Mouse (Mus musculus) retina, embryonic 14.5 days (tissue): ENCODE data around the gene Tas2r138.
"Not testable (repeated sequence)": the region's sequence is repeated elsewhere in the genome, so short reads cannot be mapped to it uniquely, and the experiment has no call there.

Source experiments
- DNase-seq: peaks from one replicate; pipeline ENCODE4 v3.0.0-alpha.2; 2015; ENCODE audit warnings: low spot score

Tas2r138 gene

DNA sequence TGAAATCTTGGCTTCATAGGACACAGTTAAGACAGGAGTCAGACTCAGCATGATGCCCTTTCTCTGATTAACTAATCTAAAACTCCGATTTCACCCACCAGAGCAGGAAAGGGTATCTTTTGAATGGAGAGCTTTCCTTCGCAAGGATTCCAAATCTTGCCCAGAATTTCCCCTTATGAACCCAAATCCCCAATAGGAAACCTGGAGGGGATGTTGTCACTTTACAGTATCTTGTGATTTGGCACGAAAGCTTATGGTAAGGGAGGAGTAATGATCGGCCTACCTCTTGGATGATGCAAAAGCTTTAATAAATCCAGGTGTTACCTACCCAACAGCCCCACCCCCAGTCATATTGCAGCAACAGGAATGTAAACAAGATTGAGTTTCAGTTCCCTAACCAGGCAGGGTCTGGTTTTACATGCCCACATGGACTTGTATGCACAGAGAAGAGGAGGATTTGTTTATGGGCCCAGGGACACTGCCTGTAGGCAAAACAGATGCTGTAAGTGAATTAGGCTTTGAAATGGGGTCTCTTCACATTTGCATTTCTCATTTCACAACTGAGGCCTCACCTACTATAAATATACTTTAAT lies at the start of gene Tas2r138:
TSS of gene Tas2r138 (minus strand) at position 51 of the 593 bp plus-strand sequence.
- no peak for DNase-seq

DNA sequence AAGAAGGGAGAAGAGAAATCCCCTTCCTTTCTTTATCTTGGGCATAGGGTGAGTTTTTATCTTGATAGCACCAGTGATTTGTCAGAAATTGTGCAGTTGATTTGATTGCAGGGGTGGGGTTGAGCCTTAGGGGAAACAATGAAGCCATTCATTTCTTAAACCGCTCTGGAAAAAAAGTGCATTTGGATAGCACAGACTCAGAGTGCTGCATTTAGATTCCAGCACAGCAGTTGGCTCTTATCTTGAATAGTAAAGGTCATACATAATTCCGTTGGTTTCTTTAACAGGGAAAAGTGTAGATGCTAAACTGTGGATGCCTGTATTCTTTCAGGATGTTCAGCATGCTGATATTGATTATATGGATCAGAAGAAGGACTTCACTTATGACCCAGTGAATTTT lies 47.8 kb upstream of the Tas2r138 start:
- no peak for DNase-seq

- DNase-seq: no peak
Measured at GRCm38 (mm10) chr6:40650953-40651352, 37.8 kb upstream of the Tas2r138 start.

DNA sequence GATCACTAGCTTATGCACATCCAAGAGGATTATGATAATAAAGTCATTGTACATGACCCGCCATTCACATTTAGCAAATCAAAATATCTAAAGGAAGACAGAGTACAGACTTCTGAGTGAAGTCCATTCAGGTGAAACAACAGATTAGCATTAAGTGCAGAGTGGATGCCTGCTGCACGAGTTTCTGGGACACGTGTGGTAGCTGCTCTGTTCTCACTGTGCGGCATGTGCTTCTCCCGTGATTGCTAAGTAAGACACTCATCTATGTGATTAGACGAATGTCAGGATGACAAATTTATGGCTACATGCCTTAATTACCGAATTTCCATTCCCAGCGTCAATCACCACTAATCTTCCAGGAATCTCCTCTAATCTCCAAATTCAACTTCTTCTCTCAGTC lies 32.6 kb upstream of the Tas2r138 start:
- no peak for DNase-seq

DNA sequence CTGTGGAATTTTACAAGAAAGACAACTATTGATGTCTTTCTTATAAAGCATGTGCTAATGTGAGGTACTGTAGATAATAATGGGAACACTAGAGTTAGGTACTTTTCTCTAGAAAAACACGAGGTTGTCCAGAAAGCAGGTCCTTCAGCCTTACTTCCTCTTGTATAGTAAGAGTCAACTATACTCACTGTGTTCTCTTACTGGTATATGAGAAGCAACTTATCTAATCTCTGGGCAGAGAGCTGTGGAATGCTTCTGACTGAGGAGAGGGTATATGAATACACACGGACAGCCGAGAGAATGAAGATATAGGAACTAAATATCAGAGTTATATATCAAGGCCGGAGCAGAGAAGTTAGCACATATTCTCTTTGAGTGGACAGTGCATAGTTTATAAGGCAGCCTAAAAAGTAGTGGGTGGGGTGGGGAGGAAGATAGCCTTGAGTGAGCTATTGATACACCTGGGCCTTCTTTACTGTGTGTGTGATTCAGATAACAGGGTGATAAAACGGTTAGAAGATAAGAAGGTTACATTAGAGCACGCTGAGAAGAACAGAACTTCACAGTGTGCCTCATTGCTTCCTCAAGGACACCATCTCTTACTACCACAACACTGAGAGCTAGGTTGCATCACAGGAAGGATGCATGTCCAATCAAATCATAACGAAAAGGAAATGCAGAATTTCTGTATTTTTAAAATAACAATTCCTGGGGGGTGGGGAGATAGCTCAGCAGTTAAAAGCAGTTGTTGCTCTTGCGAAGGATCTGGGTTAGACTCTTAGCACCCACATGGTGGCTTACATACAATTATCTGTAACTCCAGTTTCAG lies 27.8 kb upstream of the Tas2r138 start:
- DNase-seq: no peak

GRCm38 (mm10) chr6:40637755-40638154 lies 24.6 kb upstream of the Tas2r138 start:
- no peak for DNase-seq

DNA sequence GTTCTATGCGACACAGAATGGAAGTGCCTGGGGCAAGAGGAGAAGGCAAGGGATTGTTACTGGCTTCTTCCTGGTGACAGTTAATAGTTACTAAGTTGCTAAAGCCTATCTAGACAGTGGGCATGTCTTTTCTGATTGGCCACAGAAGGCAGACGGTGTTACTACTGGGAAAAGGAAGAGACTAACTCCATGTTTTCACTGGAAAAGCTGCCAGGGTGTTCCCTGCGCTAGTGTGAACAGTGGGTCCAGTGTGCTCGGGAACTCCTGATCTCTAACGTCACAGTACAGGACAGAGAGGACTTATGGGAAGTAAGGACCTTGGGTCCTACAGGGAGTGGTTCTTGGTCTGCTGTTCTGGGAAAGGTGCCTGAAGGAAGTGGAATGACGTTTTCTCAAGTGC lies 22.4 kb upstream of the Tas2r138 start:
- DNase-seq: no peak

DNA sequence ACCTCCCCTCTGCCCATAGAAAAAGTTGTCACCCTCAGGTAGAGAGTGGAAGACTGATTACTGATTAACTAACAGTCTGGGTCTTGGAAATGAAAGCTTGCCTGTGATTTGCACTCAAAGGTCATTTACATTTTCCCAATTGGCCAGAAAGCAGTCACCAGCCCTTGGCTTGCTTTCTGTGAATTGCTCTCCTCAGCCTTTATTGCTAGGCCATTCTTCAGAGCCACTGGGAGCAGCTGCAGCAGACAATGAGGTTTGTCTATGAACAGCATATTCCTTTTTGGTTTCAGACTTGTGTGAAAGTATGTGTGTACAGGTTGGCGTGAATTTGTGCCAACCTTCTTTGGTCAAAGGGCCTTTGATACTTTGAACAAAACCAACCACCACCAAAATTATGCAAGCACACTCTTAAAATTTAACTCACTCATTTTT lies 21.5 kb upstream of the Tas2r138 start:
- DNase-seq: no peak

DNA sequence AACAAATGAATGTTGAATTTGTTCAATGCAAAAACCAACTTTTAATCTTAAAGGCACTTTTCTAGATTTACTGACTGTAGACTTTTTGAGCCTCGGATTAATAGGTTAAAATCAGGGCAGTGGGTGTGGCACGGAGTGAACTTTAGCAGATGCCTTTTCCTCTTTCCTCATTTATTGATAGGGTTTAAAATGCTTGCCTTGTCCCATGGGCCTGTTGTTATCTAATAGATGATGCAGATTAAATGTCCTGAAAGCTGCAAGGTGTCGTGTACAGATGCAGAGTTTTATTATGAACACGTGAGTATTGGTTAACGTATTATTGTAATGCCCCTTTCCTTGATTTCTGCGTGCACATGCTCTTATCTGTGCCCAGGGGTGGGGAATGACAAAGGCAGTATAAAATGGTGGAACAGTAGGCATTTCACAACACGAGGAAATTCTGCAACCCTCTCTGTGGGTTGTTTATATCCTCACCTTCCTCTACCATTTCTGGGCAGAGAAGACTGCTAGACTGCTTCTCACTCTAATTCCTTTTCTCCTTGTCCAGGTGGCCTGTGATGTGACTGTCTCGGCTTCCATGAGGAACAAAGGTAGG lies 15.4 kb upstream of the Tas2r138 start, which contains the start of gene Mgam:
TSS of gene Mgam (plus strand) at position 426 of the 595 bp plus-strand sequence.
- DNase-seq: no peak

- DNase-seq: no peak
Measured at GRCm38 (mm10) chr6:40626111-40626510, 13.0 kb upstream of the Tas2r138 start.

DNA sequence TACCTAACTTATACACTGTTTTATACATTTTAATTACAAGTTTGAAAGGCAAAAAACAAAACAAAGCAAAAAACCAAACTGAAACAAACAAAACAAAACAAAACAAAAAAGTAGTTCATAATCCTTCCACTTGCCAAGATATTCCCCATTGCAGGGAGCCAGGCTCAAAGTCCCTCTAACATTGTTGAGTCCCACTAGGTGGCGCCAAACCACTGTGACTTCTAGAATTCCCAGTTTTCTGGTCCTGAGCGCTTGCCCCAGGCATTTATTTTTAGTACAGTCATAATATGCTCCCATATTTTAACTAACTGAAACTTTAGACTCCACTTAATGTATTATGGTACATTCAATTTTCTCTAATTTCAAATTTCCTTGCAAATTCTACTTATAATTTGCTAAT lies 4.9 kb upstream of the Tas2r138 start:
- peak; percentile 87 for DNase-seq

DNA sequence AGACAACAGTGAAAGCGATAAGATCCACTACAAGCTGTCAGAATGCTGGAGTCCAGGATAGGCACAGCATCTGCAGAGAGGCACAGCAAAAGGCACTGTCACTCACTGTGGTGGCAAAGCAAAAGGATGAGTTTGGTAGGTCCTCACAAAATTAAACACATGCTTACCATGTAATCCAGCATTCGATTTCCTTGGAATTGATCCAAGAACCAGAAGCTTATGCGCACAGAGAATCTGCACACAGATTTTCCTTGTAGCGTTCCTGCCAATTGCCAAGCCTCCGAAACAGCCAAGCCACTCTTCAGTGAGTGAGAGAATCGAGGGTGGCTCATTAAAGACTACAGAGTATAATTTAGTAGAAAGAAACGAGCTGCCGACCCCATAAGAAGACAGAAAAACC lies 2.9 kb downstream of the Tas2r138 start:
- DNase-seq: no peak

- DNase-seq: no peak
Measured at GRCm38 (mm10) chr6:40607431-40607830, 5.7 kb downstream of the Tas2r138 start.

DNA sequence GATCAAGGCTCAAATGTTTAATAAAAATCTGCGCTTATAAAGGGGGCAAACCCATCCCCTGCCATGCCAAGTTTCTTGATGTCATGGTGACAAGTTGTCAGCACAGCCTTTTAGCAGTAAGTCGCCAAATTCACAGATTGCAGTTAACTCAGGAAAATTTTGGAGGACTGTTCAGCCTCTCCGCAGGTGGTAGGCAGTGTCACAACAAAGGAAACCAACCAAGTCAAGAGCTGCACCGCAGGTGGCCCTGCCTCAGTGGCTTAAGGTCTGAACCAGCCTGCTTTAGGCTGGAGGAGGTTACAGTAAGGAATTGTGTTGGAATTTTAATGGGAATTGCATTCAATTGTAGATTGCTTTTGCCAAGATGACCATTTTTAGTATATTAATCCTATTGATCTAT lies 14.6 kb downstream of the Tas2r138 start:
- not testable (repeated sequence) for DNase-seq

- no peak for DNase-seq
Measured at GRCm38 (mm10) chr6:40594804-40595550, 18.1 kb downstream of the Tas2r138 start.

DNA sequence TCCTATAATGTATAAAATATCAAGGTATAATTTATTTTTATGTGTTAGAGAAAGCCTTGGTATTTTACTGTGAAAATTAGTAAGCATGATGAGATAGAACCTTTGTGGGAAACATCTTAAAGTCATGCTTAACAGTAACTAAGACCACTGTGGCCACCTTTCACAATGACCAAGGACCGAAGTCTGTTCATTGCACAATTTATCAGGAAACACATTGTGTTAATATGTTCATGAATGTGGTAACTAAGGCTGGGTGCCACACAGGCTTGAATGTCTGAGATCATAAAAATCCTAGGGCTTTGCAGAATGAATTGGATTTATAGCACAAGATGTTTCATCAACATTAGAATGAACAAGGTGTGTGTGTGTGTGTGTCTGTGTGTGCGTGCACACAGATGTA lies 24.8 kb downstream of the Tas2r138 start:
- DNase-seq: no peak

- DNase-seq: no peak
Measured at GRCm38 (mm10) chr6:40585645-40586044, 27.5 kb downstream of the Tas2r138 start, which contains the start of gene Clec5a. Gene Clec5a, minus strand, starts transcription at chr6:40585821.

DNA sequence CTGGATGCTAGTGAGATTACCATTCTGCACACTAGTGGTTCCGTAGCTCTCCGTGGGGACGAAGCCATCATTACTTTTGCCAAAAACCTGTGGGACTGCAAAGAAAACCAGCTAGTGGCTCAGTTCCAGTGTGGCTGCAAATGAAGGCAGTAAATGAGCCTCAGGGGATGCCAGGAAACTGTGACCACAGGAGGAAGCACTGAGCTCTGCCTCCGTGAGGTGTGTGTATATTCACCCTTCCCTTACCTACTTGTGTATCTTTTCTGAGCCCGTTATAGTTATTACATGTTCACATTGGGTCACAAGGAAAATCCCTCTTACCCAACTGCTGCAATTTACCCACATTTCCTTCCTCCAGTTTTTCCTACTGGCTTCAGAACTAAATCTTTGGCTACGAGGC lies 28.8 kb downstream of the Tas2r138 start:
- DNase-seq: no peak

DNA sequence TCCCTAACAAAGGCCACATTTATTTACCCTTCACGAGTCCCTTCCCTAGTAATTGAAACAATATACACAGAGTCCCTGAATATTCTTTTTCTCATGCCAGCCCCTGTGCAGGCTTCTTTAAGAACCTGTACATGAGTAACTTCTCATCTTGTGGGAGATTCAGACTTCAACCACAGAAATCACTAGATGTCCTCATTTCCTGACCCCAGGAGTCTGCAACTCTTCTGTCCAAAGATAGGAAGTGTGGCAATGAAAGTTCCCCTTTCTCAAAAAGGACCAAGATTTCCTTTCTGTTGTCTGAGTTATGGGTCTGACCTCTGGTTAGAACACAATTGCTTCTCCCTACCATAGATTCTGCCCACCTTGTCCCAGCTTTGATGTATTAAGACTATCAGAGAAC lies 36.8 kb downstream of the Tas2r138 start:
- no peak for DNase-seq

DNA sequence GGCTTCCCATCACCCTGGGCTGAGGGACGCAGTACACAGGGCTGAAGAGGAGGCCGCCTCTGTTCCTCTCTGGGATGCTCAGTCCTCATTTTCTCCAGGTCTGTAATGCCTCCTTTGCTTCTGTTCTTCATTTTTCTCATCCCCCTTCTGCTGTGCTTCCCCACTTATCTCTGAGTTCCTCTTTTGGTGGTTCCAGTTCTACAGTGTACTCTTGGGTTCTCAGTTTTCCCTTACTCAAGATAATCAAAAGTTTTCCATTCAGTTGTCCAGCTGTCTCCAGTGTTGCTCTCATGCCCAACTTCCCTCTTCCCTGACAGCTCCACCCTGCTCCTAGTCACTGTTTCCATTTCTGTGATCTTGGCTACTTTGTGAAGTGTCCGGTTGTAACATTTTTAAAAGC lies 39.5 kb downstream of the Tas2r138 start:
- no peak for DNase-seq

DNA sequence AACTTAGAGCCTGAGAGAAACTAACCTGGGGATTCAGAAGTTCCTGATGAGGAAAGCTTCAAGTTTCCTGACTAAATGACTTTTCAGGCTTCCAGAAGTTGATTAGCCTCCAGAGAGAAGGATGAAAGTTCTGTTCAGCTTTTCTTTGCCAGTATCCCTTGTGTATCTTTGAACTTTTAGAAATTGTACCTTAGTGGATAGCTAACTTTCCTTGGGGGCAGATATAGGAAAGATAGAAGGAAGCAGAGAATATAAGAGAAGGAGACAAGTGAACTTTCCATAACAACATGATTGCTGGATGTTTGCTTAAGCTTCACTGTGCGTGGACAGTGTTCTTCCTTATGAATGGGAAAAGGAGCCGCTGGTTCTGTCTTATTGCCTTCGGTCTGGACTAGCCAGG lies 43.9 kb downstream of the Tas2r138 start, which contains the start of gene Olfr460:
TSS of gene Olfr460 (plus strand) at position 301 of the 400 bp plus-strand sequence.
- no peak for DNase-seq
